Mouse (Mus musculus): Measurements from ENCODE around the gene Mgat3. TPM values are rescaled to one million over a fixed set of nuclear protein-coding genes. Genes with fewer than 3 reads are reported as not detected.

Mgat3 gene
- total RNA-seq, 2 experiments from 2014 or later: 80.4 to 83.1 TPM

GRCm38 (mm10) chr15:80221031-80221430, 47.5 kb downstream of the Mgat3 start:
- intact Hi-C loops (cut with DNase I): no loop called here
- no peak for DNase-seq

- no peak for DNase-seq
- intact Hi-C loops (cut with DNase I): no loop called here
Observed at GRCm38 (mm10) chr15:80223751-80224150, 50.2 kb downstream of the Mgat3 start.

GRCm38 (mm10) chr15:80225208-80225607, 51.7 kb downstream of the Mgat3 start:
- intact Hi-C loops (cut with DNase I): no loop called here
- peak; percentile 84 for DNase-seq

- peak; percentile 69 for DNase-seq
- intact Hi-C loops (cut with DNase I): no loop called here
Observed at GRCm38 (mm10) chr15:80225796-80226195, 52.3 kb downstream of the Mgat3 start.

GRCm38 (mm10) chr15:80228071-80228800, 54.7 kb downstream of the Mgat3 start:
- intact Hi-C loops (cut with DNase I): no loop called here
- peak; percentile 79 for DNase-seq

- intact Hi-C loops (cut with DNase I): no loop called here
Observed at GRCm38 (mm10) chr15:80232331-80232730, 58.8 kb downstream of the Mgat3 start.

GRCm38 (mm10) chr15:80233053-80233452, 59.5 kb downstream of the Mgat3 start:
- intact Hi-C loops (cut with DNase I): no loop called here
- DNase-seq: no peak

More at GRCm38 (mm10) chr15:80232331-80232730, 58.8 kb downstream of the Mgat3 start:
- DNase-seq: no peak

GRCm38 (mm10) chr15:80233733-80234509, 60.4 kb downstream of the Mgat3 start, which contains the start of gene Mief1:
Gene Mief1 (plus strand): TSS chr15:80234018.
- intact Hi-C loops (cut with DNase I): no loop called here
- DNase-seq: peak; percentile 96

- intact Hi-C loops (cut with DNase I): no loop called here
Observed at GRCm38 (mm10) chr15:80235535-80235934, 62.0 kb downstream of the Mgat3 start, which contains the start of gene AC140267.1. Gene AC140267.1 (plus strand): TSS chr15:80235835.

GRCm38 (mm10) chr15:80248135-80248534, 74.6 kb downstream of the Mgat3 start:
- no peak for DNase-seq
- intact Hi-C loops (cut with DNase I): no loop called here

More at GRCm38 (mm10) chr15:80235535-80235934, 62.0 kb downstream of the Mgat3 start, which contains the start of gene AC140267.1:
- no peak for DNase-seq

GRCm38 (mm10) chr15:80248596-80248995, 75.1 kb downstream of the Mgat3 start:
- DNase-seq: no peak
- intact Hi-C loops (cut with DNase I): no loop called here

GRCm38 (mm10) chr15:80249672-80250071, 76.2 kb downstream of the Mgat3 start:
- intact Hi-C loops (cut with DNase I): no loop called here
- DNase-seq: no peak

- no peak for DNase-seq
- intact Hi-C loops (cut with DNase I): no loop called here
Observed at GRCm38 (mm10) chr15:80250586-80250985, 77.1 kb downstream of the Mgat3 start.

GRCm38 (mm10) chr15:80253530-80253929, 80.0 kb downstream of the Mgat3 start:
- no peak for DNase-seq
- intact Hi-C loops (cut with DNase I): no loop called here

- peak; percentile 27 for DNase-seq
- intact Hi-C loops (cut with DNase I): no loop called here
Observed at GRCm38 (mm10) chr15:80254207-80254606, 80.7 kb downstream of the Mgat3 start.

GRCm38 (mm10) chr15:80254847-80255645, 81.5 kb downstream of the Mgat3 start, which contains the start of gene Atf4:
Gene Atf4 (plus strand): TSS chr15:80255184.
- intact Hi-C loops (cut with DNase I): no loop called here
- peak; percentile 99 for DNase-seq

GRCm38 (mm10) chr15:80255646-80256121, 82.2 kb downstream of the Mgat3 start:
- intact Hi-C loops (cut with DNase I): no loop called here
- peak; percentile 90 for DNase-seq

- DNase-seq: no peak
Observed at GRCm38 (mm10) chr15:80256242-80256641, 82.7 kb downstream of the Mgat3 start.

GRCm38 (mm10) chr15:80256656-80257601, 83.4 kb downstream of the Mgat3 start:
- no peak for DNase-seq
- intact Hi-C loops (cut with DNase I): no loop called here

More at GRCm38 (mm10) chr15:80256242-80256641, 82.7 kb downstream of the Mgat3 start:
- intact Hi-C loops (cut with DNase I): no loop called here

All from left cerebral cortex, postnatal 4 days (tissue).